Mouse (Mus musculus) Patski (cell line): ENCODE data around the gene Otud4. TPM values are rescaled to one million over a fixed set of nuclear protein-coding genes. Genes with fewer than 3 reads are reported as not detected.
"Not testable (repeated sequence)": the region's sequence is repeated elsewhere in the genome, so short reads cannot be mapped to it uniquely, and the experiment has no call there.

Experiments
- ATAC-seq: fragments of 100-300 bp; one replicate; pipeline ENCODE4 v1.8.0; 2021
- CTCF ChIA-PET: fragments of 350-600 bp; sonication (Branson Sonifier 250); formaldehyde crosslinking; loops from one replicate; lab custom pipeline; 2022; ENCODE audit warnings: inconsistent platforms; lab: Charles Lee
- POLR2A ChIA-PET: fragments of 350-600 bp; sonication (Branson Sonifier 250); formaldehyde crosslinking; loops from one replicate; lab custom pipeline; 2022; ENCODE audit warnings: antibody characterized with exemption, inconsistent platforms; lab: Charles Lee
- DNase-seq: peaks from one replicate; pipeline ENCODE4 v3.0.0-alpha.2; 2011; ENCODE audit warnings: low read depth, low spot score
- H3K27me3 ChIP-seq: fragments of 371-371 bp; one replicate; pipeline ENCODE4 v1.5.1; 2021
- CTCF ChIP-seq: fragments of 100-300 bp; IDR thresholded peaks from one replicate; pipeline ENCODE4 v1.5.1; 2021
- in situ Hi-C: fragments of 300-500 bp; cut with MboI; formaldehyde crosslinking; loops from 3 replicates; pipeline ENCODE4 v1.11.1; 2018; ENCODE audit warnings: low pct_unique_long_range_greater_than_20kb, mixed read lengths
- polyA plus RNA-seq: library from polyadenylated mRNA; unstranded; gene quantifications from one replicate; pipeline ENCODE4 v1.2.3, GENCODE M21; 2021

The Otud4 gene
- polyA plus RNA-seq, result 32.6 TPM

DNA sequence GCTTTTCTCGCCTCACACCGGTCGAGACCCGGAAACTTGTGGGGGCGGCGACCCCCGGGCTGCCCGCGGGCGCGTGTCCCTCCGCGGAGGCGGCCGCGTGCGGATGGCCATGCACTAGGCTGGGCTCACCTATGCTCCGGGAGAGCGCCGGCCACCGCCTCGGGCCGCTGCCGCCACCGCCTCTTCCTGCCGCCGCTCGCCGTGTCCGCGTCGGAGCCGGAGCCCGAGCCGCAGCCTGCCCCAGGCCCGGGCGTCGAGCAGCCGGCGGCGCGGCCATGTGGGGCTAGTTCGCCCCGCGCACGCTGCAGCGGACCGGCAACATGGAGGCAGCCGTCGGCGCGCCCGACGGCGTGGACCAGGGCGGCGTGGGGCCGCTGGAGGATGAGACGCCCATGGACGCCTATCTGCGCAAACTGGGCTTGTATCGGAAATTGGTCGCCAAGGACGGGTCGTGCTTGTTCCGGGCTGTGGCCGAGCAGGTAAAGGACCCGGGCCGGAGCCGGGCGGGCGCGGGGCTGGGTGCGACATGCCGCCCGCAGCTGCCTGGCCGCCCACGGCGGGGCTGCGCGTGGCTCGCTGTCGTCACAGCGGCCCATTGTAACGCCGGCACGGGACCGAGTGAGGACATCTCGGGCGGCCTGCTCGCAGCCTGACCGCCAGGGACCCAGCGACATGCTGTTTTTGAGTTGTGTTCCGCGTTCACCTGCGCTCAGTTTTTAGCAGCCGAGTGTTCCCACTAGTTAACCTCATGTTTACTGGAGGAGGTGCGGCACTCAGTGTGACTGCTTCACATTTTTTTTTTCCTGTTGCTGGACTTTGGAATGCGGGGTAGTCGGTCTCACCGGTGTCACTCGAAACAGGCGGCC is at the start of gene Otud4:
Gene Otud4, plus strand, starts transcription at position 33 of the 866 bp plus-strand sequence.
- H3K27me3 ChIP-seq, result no peaks in the 10 kb centered on the region
- TF ChIP-seq CTCF, result no peak
- ChIA-PET POLR2A (no interaction called here), CTCF (no interaction called here)
- ATAC-seq (peak; percentile 44), DNase-seq (no peak)
- in situ Hi-C loops, result no loop called here

DNA sequence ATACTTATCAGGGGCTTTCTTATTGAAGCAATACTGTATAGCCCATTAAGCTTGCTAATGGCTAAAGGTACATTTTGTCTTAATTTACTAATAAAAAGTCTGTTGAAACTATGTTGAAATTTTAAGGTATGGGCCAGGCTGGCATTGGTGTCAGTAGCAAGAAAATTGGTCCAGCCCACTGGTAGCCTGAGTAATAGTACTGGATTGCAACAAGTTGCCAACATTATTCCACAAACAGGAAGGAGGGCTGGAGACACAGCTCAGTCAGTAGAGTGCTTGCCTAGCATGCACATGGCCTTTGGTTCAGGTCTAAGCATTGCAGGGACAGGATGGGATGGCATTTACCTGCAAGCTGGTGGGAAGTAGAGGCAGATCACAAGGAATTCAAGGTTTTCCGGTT is 38.5 kb upstream of the Otud4 start:
- no peaks in the 10 kb centered on the region for H3K27me3 ChIP-seq
- ATAC-seq (no peak), DNase-seq (no peak)
- TF ChIP-seq CTCF, result no peak
- CTCF ChIA-PET, result no interaction called here
- POLR2A ChIA-PET, result no interaction called here
- in situ Hi-C loops, result no loop called here

DNA sequence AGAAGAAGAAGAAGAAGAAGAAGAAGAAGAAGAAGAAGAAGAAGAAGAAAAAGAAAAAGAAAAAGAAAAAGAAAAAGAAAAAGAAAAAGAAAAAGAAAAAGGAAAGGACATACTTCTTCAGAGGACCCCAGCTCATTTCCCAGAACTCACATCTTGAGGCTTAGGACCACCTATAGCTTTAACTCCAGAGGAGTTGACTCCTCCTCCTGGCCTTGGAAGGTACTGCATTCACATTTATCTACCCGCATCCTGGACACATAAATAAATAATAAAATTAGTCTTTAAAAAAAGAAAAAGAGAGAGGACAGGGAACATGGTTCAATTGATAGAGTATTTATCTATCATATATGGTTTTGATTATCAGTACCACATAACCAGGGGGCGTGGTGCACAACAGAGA is 36.2 kb upstream of the Otud4 start:
- POLR2A ChIA-PET, H3K27me3 ChIP-seq, DNase-seq, ATAC-seq, in situ Hi-C loops: not testable (repeated sequence)
- TF ChIP-seq CTCF, result peak; percentile 59
- CTCF ChIA-PET, result interaction anchor here (0.7 to 1.7 kb wide), 5 partner anchors 10 to 25 kb away, joined by 3 to 5 read pairs (median 4); no protein-coding TSS in a partner anchor

DNA sequence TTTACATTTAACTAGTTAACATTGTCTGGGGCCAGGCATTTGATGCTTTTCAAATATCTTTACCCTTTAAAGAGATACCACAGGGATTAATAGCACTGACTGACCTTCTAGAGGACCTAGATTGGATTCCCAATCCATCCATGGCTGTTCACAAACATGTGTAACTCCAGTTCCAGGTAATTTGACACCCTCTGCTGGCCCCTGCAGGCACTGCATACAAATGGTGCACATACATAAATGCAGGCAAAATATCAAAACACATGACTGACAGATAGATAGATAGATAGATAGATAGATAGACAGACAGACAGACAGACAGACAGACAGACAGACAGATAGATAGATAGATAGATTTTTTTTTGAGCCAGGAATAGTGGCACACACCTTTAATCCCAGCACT is 33.2 kb upstream of the Otud4 start:
- TF ChIP-seq CTCF, result peak; percentile 60
- ATAC-seq (no peak), DNase-seq (no peak)
- CTCF ChIA-PET, result interaction anchor here (1.1 to 1.2 kb wide), 2 partner anchors 10 to 19 kb away, joined by 3 to 4 read pairs; no protein-coding TSS in a partner anchor
- in situ Hi-C loops, result no loop called here
- H3K27me3 ChIP-seq, result no peaks in the 10 kb centered on the region
- POLR2A ChIA-PET, result no interaction called here

DNA sequence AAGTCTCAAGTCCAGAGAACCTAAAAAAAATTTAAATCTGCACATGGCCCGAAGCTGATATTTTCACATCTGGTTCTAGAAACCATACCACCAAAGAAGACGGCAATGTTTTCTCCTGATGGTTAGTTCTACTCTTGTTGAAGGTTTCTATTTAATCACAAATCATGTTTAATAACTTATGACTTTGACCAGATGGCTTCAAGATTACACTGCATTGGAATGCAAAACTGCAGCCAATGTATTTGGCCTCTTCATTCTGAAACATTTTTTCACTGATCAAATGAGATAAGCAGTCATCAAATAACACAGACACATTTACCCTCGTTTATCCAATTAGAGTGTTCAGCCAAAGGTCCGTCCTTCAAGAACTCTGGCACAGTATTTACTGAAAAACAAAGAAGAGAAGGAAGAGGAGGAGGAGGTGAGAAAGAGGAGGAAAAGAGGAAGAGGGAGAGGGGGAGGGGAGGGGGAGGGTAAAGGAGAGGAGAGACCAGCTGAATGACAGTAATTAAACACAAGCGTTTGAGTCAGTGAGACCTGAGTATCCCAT is 32.6 kb upstream of the Otud4 start:
- POLR2A ChIA-PET, result no interaction called here
- DNase-seq (no peak), ATAC-seq (no peak)
- CTCF ChIA-PET, result no interaction called here
- no peak for TF ChIP-seq CTCF
- no peaks in the 10 kb centered on the region for H3K27me3 ChIP-seq
- in situ Hi-C loops, result no loop called here

DNA sequence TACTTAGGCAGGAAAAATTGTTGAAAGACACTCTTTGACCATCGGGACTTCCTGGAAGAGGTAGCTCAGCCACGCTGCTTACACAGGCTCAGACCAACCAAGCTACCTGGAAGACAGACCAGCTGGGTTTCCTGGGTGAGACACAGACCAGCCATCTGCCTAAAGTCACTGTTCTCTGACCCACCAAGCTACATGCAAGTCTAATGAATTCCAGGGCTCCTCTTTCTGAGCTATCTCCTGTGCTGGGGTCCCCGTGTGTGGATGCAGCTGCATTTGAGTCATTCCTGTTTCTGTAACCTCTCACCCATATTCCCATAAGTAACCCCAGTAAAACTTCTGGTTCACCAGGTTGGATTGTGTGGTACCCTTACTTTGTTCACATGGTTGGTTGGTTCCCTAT is 30.7 kb upstream of the Otud4 start:
- H3K27me3 ChIP-seq, result no peaks in the 10 kb centered on the region
- in situ Hi-C loops, result no loop called here
- ChIA-PET POLR2A (interaction anchor here (0.5 kb wide), 1 partner anchor 823 kb away, joined by 5 read pairs; no protein-coding TSS in a partner anchor), CTCF (interaction anchor here (1.0 to 2.1 kb wide), 2 partner anchors 12 to 29 kb away, joined by 3 to 5 read pairs; no protein-coding TSS in a partner anchor)
- ATAC-seq (no peak), DNase-seq (no peak)
- TF ChIP-seq CTCF, result no peak

DNA sequence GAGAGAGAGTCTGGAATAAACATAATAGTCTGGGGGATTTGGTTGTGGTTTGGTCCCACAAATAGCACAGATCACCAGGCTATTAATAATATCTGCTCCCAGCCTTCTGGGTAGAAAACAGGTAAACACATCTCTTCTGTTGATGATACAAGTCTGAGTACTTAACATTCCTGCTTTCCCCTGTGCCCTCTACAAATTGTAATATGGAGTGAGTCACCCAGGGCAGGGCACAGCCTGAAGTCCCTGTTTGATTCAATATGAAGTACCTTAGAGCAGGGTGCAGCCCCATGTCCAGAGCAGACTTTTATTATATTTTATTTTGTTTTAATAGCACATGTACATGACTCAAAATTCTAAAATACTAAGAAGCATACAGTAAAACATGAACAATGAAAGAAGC is 29.1 kb upstream of the Otud4 start:
- peak; percentile 62 for ATAC-seq
- no peak for DNase-seq
- no peaks in the 10 kb centered on the region for H3K27me3 ChIP-seq
- no peak for TF ChIP-seq CTCF
- CTCF ChIA-PET, result interaction anchor here (1.6 kb wide), 1 partner anchor 108 kb away, joined by 4 read pairs; no protein-coding TSS in a partner anchor
- POLR2A ChIA-PET, result no interaction called here
- in situ Hi-C loops, result no loop called here

DNA sequence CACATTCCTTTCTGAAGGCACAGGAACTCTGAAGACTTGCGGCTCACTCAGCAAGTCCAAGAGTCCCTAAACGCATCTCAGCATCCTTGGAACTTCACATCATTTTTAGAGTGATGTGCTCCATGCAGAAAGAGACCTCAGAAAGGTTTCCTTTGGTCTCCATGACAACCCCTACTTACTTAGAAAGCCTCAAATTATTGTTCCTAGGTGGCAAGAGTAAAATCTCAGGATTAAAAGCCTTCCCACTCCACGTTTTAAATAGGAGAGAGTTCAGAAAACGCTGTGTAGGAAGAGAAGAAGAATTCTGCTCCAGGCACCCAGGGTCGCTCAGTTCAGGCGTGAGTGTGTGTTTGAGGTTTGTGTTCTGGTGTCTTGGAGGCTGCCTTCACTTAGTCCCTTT is 27.1 kb upstream of the Otud4 start:
- POLR2A ChIA-PET, result interaction anchor here (0.6 to 0.8 kb wide), 2 partner anchors 26 to 58 kb away, joined by 3 read pairs; no protein-coding TSS in a partner anchor
- H3K27me3 ChIP-seq, result no peaks in the 10 kb centered on the region
- TF ChIP-seq CTCF, result no peak
- ATAC-seq (no peak), DNase-seq (no peak)
- in situ Hi-C loops, result no loop called here
- CTCF ChIA-PET, result interaction anchor here (1.4 kb wide), 1 partner anchor 10 kb away, joined by 4 read pairs; no protein-coding TSS in a partner anchor

DNA sequence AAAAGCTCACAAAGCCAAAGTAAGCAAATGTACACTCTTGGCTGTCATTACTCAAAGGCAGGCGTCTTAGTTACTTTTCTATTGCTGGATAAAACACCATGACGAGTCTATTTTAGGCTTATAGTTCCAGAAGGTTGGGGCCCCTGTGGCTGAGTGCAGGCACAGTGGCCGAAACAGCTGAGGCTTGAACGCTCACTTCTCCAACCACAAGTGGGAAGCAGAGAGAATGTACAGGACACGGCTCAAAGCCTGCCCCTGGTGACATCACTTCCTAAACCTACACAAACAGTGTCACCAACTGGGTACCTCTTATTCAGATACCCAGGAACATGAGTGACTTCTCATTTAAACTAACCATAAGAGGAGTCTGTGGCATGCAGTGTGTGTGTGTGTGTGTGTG is 26.5 kb upstream of the Otud4 start:
- ChIA-PET CTCF (interaction anchor here (1.4 kb wide), 1 partner anchor 10 kb away, joined by 4 read pairs; no protein-coding TSS in a partner anchor), POLR2A (interaction anchor here (0.6 to 0.8 kb wide), 2 partner anchors 25 to 58 kb away, joined by 3 read pairs; no protein-coding TSS in a partner anchor)
- DNase-seq (no peak), ATAC-seq (no peak)
- H3K27me3 ChIP-seq, result no peaks in the 10 kb centered on the region
- in situ Hi-C loops, result no loop called here
- TF ChIP-seq CTCF, result no peak

DNA sequence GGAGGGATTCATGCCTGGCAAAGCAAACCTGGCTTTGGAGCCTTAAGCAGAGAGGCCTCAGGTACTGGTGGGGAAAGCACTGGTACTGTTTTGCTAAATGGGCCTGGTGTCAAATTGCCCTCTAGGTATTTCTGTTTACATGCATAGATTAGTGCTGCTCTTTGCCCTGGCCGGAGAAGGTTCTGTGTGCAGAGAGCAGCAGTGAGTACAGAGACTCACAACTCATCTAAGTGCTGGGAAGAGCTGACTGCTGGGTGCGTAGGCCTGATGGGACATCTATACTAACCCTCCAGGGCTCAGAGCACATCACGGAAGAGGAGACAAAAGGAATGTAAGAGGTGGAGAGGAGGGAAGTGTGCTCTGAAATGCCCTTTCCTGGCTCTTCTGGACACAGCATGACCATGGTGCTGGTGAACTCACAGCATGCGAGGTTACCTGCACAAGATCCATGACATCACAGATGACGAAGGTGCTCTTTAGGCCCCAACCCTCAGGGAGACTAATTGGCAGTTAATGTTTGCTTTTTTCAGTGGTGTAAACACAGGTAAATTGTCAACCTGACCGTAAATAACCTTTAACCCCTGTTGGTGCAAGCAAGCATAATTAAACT is 23.6 kb upstream of the Otud4 start:
- ATAC-seq (peak; percentile 39), DNase-seq (no peak)
- H3K27me3 ChIP-seq, result no peaks in the 10 kb centered on the region
- ChIA-PET POLR2A (no interaction called here), CTCF (interaction anchor here (1.0 kb wide), 1 partner anchor 31 kb away, joined by 3 read pairs; no protein-coding TSS in a partner anchor)
- in situ Hi-C loops, result no loop called here
- TF ChIP-seq CTCF, result no peak
